Mouse (Mus musculus) hindlimb bud, embryonic 11.5 days (tissue): ENCODE data around the gene Ints5.
"Not testable (repeated sequence)": the region's sequence is repeated elsewhere in the genome, so short reads cannot be mapped to it uniquely, and the experiment has no call there.

Experiments used
- DNase-seq: peaks from one replicate; pipeline ENCODE4 v3.0.0-alpha.2; 2012; ENCODE audit warnings: low read depth, low spot score; ENCODE audit errors: extremely low spot score

Ints5 gene

GRCm38 (mm10) chr19:8886916-8887584, 5.8 kb upstream of the Ints5 start:
- DNase-seq, result no peak

GRCm38 (mm10) chr19:8887585-8888463, 5.0 kb upstream of the Ints5 start:
- DNase-seq, result no peak

GRCm38 (mm10) chr19:8888511-8889385, 4.1 kb upstream of the Ints5 start, which contains the start of the genes 1810009A15Rik and Gm49416:
Gene 1810009A15Rik, plus strand, starts transcription at chr19:8888853.
Gene Gm49416, plus strand, starts transcription at chr19:8888926.
- DNase-seq, result peak; percentile 86

GRCm38 (mm10) chr19:8895397-8895960, 2.7 kb downstream of the Ints5 start:
- DNase-seq, result no peak

- DNase-seq, result not testable (repeated sequence)
These were observed 3.4 kb downstream of the Ints5 start for GRCm38 (mm10) chr19:8896231-8896630.

- not testable (repeated sequence) for DNase-seq
These were observed 4.5 kb downstream of the Ints5 start for GRCm38 (mm10) chr19:8897211-8897864.

- peak; percentile 89 for DNase-seq
These were observed 5.2 kb downstream of the Ints5 start, which contains the start of gene Ganab for GRCm38 (mm10) chr19:8897865-8898495. Gene Ganab, plus strand, starts transcription at chr19:8898071.

- no peak for DNase-seq
These were observed 5.8 kb downstream of the Ints5 start for GRCm38 (mm10) chr19:8898576-8898975.

GRCm38 (mm10) chr19:8899079-8899478, 6.3 kb downstream of the Ints5 start:
- no peak for DNase-seq

GRCm38 (mm10) chr19:8903412-8903811, 10.6 kb downstream of the Ints5 start:
- DNase-seq, result no peak

GRCm38 (mm10) chr19:8908531-8908930, 15.7 kb downstream of the Ints5 start:
- no peak for DNase-seq

- no peak for DNase-seq
These were observed 19.0 kb downstream of the Ints5 start for GRCm38 (mm10) chr19:8911810-8912209.

GRCm38 (mm10) chr19:8914212-8914611, 21.4 kb downstream of the Ints5 start:
- DNase-seq, result no peak

GRCm38 (mm10) chr19:8919000-8919399, 26.2 kb downstream of the Ints5 start:
- DNase-seq, result no peak

- DNase-seq, result no peak
These were observed 26.9 kb downstream of the Ints5 start for GRCm38 (mm10) chr19:8919684-8920072.

GRCm38 (mm10) chr19:8920073-8920736, 27.4 kb downstream of the Ints5 start, which contains the start of gene B3gat3:
Gene B3gat3, plus strand, starts transcription at chr19:8920374.
- DNase-seq, result peak; percentile 67

GRCm38 (mm10) chr19:8920836-8921291, 28.1 kb downstream of the Ints5 start:
- DNase-seq, result no peak

- no peak for DNase-seq
These were observed 28.9 kb downstream of the Ints5 start for GRCm38 (mm10) chr19:8921741-8922140.

GRCm38 (mm10) chr19:8926766-8927165, 34.0 kb downstream of the Ints5 start:
- DNase-seq, result no peak
